Mouse (Mus musculus): Measurements from ENCODE around the gene Gsc2. TPM values are rescaled to one million over a fixed set of nuclear protein-coding genes. Genes with fewer than 3 reads are reported as not detected.

The Gsc2 gene
- total and polyA plus RNA-seq, 3 experiments, result not detected

DNA sequence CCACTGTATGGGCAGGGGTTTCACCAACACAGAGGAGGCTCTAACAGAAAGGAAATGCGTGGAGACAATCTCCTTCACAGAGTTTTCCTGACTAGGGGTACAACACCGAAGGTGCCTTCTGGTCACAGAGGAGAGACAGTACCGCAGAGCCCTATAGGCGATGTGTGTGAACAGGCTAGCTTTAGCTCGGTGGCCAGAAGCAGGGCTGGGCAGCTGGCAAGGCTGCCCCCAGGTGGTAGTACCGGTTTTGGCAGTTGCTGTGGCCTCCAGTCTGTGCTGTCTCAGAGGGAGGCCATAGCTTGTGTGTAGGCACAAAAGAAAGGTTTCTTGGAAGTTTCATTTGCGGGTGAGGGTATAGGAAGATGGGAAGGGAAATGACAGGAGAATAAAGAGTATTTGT, 24.0 kb upstream of the Gsc2 start:
- peak; percentile 76 for DNase-seq (ENCODE audit: extremely low read depth)
- H3K4me2 ChIP-seq (ENCODE audit: insufficient read depth, low read depth, poor library complexity, severe bottlenecking), result peak overlapping the region; percentile 47
- no peaks in the 10 kb centered on the region for H3K36me3 ChIP-seq (replicated peaks in 1 of 2; ENCODE audit: control insufficient read depth in 1 of 2, insufficient read depth in 1 of 2, low read length in 1 of 2)
- H3K4me3 ChIP-seq (replicated peaks in 1 of 3; ENCODE audit: low read depth in 2 of 3, low read length in 2 of 3, poor library complexity in 1 of 3), result no peak overlapping the region
- no peaks in the 10 kb centered on the region for H3K9me3 ChIP-seq (replicated peaks; ENCODE audit: low read length)
- H3K9ac ChIP-seq (ENCODE audit: insufficient read depth, low read depth), result peak overlapping the region; percentile 18; the same call in 1 of the 2 replicates
- TF ChIP-seq RAD21 (IDR thresholded peaks at IDR 0.05; ENCODE audit: low read depth, low read length), result peak; percentile 89
- TF ChIP-seq IRF4 (IDR thresholded peaks at IDR 0.05; ENCODE audit: low read depth, low read length), result peak; percentile 79
- TF ChIP-seq SMC3 (IDR thresholded peaks at IDR 0.05; ENCODE audit: low read depth, low read length), result peak; percentile 94
- TF ChIP-seq ZNF384 (IDR thresholded peaks at IDR 0.05; ENCODE audit: low read depth, low read length), result peak; percentile 49; the same call in 1 of the 2 replicates
- TF ChIP-seq CHD2 (IDR thresholded peaks at IDR 0.05; ENCODE audit: low read length), result no peak
- no peak for TF ChIP-seq NRF1 (IDR thresholded peaks at IDR 0.05; ENCODE audit: low read depth, low read length)
- peak; percentile 68 to 98 for TF ChIP-seq CTCF (conservative IDR thresholded peaks at IDR 0.05 in 1 of 2, IDR thresholded peaks at IDR 0.05 in 1 of 2; ENCODE audit: low read depth in 2 of 2, low read length in 2 of 2)
- no peaks in the 10 kb centered on the region for H3K79me2 ChIP-seq (replicated peaks; ENCODE audit: control insufficient read depth, extremely low read depth, insufficient read depth, poor library complexity, severe bottlenecking)
- in situ Hi-C loops (cut with MboI; ENCODE audit: low pct_ligation_motif_present, low pct_unique_long_range_greater_than_20kb, low sequenced_read_pairs), result no loop called here
- peaks cover 58% of the 10 kb centered on the region for H3K27me3 ChIP-seq (replicated peaks)
- no peak overlapping the region for H3K27ac ChIP-seq (ENCODE audit: insufficient read depth, low read depth)
- dilution Hi-C loops (cut with MboI; ENCODE audit: extremely low pct_ligation_motif_present, extremely low pct_unique_long_range_greater_than_20kb, low sequenced_read_pairs), result no loop called here
- H3K4me1 ChIP-seq (ENCODE audit: control insufficient read depth in 1 of 2, insufficient read depth in 2 of 2), result peaks cover 0 to 9% of the 10 kb centered on the region in 2 experiments; a peak in 2 of 4 replicates

DNA sequence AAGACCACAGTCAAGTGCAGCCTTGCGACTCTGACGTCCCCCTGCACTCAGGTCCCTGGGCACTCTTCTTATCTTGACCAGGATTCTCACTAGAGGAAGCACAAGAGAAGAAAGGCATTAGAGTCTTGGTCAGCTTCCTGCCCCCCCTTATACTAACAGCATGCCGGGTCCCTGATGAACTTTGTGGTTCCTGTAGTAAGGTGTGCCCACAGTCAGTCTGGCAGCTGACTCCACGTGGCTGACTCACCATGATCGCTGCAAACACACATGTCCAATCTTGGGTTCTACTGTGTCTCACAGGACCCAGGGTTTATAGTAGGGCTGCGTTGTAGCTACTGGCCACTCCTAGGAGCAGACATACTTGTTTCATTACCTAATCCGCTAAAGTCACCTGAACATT, 23.3 kb upstream of the Gsc2 start:
- Histone ChIP-seq H3K4me3 (replicated peaks in 1 of 3; ENCODE audit: low read depth in 2 of 3, low read length in 2 of 3, poor library complexity in 1 of 3) (no peak overlapping the region), H3K9ac (ENCODE audit: insufficient read depth, low read depth) (no peak overlapping the region), H3K79me2 (replicated peaks; ENCODE audit: control insufficient read depth, extremely low read depth, insufficient read depth, poor library complexity, severe bottlenecking) (no peaks in the 10 kb centered on the region), H3K4me1 (ENCODE audit: control insufficient read depth in 1 of 2, insufficient read depth in 2 of 2) (peaks cover 0 to 9% of the 10 kb centered on the region in 2 experiments; a peak in 2 of 4 replicates), H3K4me2 (ENCODE audit: insufficient read depth, low read depth, poor library complexity, severe bottlenecking) (peak overlapping the region; percentile 47), H3K36me3 (replicated peaks in 1 of 2; ENCODE audit: control insufficient read depth in 1 of 2, insufficient read depth in 1 of 2, low read length in 1 of 2) (no peaks in the 10 kb centered on the region), H3K27me3 (replicated peaks) (peaks cover 59% of the 10 kb centered on the region), H3K9me3 (replicated peaks; ENCODE audit: low read length) (no peaks in the 10 kb centered on the region), H3K27ac (ENCODE audit: insufficient read depth, low read depth) (no peak overlapping the region)
- no peak for DNase-seq (ENCODE audit: extremely low read depth)
- dilution Hi-C loops (cut with MboI; ENCODE audit: extremely low pct_ligation_motif_present, extremely low pct_unique_long_range_greater_than_20kb, low sequenced_read_pairs) (no loop called here), in situ Hi-C loops (cut with MboI; ENCODE audit: low pct_ligation_motif_present, low pct_unique_long_range_greater_than_20kb, low sequenced_read_pairs) (no loop called here)
- no peak for TF ChIP-seq GABPA (IDR thresholded peaks at IDR 0.05; ENCODE audit: insufficient replicate concordance, low read depth, low read length)
- TF ChIP-seq EP300 (IDR thresholded peaks at IDR 0.05; ENCODE audit: low read length), result no peak
- no peak for TF ChIP-seq USF1 (IDR thresholded peaks at IDR 0.05; ENCODE audit: low read depth, low read length)
- no peak for TF ChIP-seq SMC3 (IDR thresholded peaks at IDR 0.05; ENCODE audit: low read depth, low read length)
- no peak for TF ChIP-seq USF2 (conservative IDR thresholded peaks at IDR 0.05; ENCODE audit: low read depth, low read length)
- TF ChIP-seq ZKSCAN1 (IDR thresholded peaks at IDR 0.05; ENCODE audit: borderline replicate concordance, low read depth, low read length), result no peak
- no peak for TF ChIP-seq CHD2 (IDR thresholded peaks at IDR 0.05; ENCODE audit: low read length)
- no peak for TF ChIP-seq ZMIZ1 (IDR thresholded peaks at IDR 0.05; ENCODE audit: low read depth, low read length)
- TF ChIP-seq JUND (conservative IDR thresholded peaks at IDR 0.05; ENCODE audit: low read depth, low read length), result no peak
- TF ChIP-seq BHLHE40 (IDR thresholded peaks at IDR 0.05; ENCODE audit: low read depth, low read length), result no peak
- no peak for TF ChIP-seq POLR2A (IDR thresholded peaks at IDR 0.05; ENCODE audit: low read depth, low read length)
- TF ChIP-seq CTCF (conservative IDR thresholded peaks at IDR 0.05 in 1 of 2, IDR thresholded peaks at IDR 0.05 in 1 of 2; ENCODE audit: low read depth in 2 of 2, low read length in 2 of 2), result no peak
- no peak for TF ChIP-seq HCFC1 (IDR thresholded peaks at IDR 0.05; ENCODE audit: low read depth, low read length)
